Mouse (Mus musculus): Measurements from ENCODE around the gene Phldb2. TPM values are rescaled to one million over a fixed set of nuclear protein-coding genes. Genes with fewer than 3 reads are reported as not detected.

The Phldb2 gene
- total RNA-seq (2023) = not detected

GRCm38 (mm10) chr16:45953394-45953793 lies at the start of gene Phldb2:
Phldb2 (minus strand) TSS chr16:45953598.

GRCm38 (mm10) chr16:45742615-45743476 lies 210.6 kb downstream of the Phldb2 start, which contains the start of gene Abhd10:
Abhd10 (minus strand) TSS chr16:45742955.

GRCm38 (mm10) chr16:45724061-45724741 lies 229.2 kb downstream of the Phldb2 start, which contains the start of gene Tagln3:
Tagln3 (minus strand) TSS chr16:45724608.

Other genes starting within 250 kb of the Phldb2 start
- gene Tagln3, start 229.0 kb downstream of the Phldb2 start, total RNA-seq (2023) = not detected
- gene Abhd10, start 210.6 kb downstream of the Phldb2 start, total RNA-seq (2023) = 10 to 100 TPM; 21.6 to 33.0 TPM
- 1 to 10 TPM; 2.9 to 4.4 TPM for gene Plcxd2, start 56.6 kb upstream of the Phldb2 start, total RNA-seq (2023)
- gene Cd96, start 166.7 kb upstream of the Phldb2 start, total RNA-seq (2023) = under 1 TPM in 1 of 2 experiments, not detected in 1; 0.81 TPM
- gene Gm4737, start 201.5 kb upstream of the Phldb2 start, total RNA-seq (2023) = 10 to 100 TPM; 21.4 to 21.9 TPM